Mouse (Mus musculus) CH12.LX (cell line): ENCODE results near the gene Olfr643.

ENCODE experiments used
- CTCF ChIP-seq, 2 experiments: IDR thresholded peaks in 1 of 2; conservative IDR thresholded peaks in 1 of 2; 2 replicates each; pipeline ENCODE4 v1.5.1; 2011 to 2012; ENCODE audit warnings: low read depth in 2 of 2, low read length in 2 of 2, improper control_type of control experiment in 1 of 2, inconsistent platforms in 1 of 2, mild to moderate bottlenecking in 1 of 2, moderate library complexity in 1 of 2
- MAX ChIP-seq: IDR thresholded peaks from 2 replicates; pipeline ENCODE4 v1.6.1; 2011; ENCODE audit warnings: low read length, improper control_type of control experiment
- POLR2AphosphoS2 ChIP-seq: IDR thresholded peaks from 2 replicates; pipeline ENCODE4 v1.6.1; 2011; ENCODE audit warnings: low read depth, low read length, improper control_type of control experiment
- SIN3A ChIP-seq: IDR thresholded peaks from 2 replicates; pipeline ENCODE4 v1.6.1; 2012; ENCODE audit warnings: low read length, improper control_type of control experiment, inconsistent platforms
- SMC3 ChIP-seq: IDR thresholded peaks from 2 replicates; pipeline ENCODE4 v1.6.1; 2011; ENCODE audit warnings: low read depth, low read length, improper control_type of control experiment
- TBP ChIP-seq: conservative IDR thresholded peaks from 2 replicates; pipeline ENCODE4 v1.6.1; 2011; ENCODE audit warnings: low read depth, low read length, improper control_type of control experiment
- USF2 ChIP-seq: conservative IDR thresholded peaks from 2 replicates; pipeline ENCODE4 v1.6.1; 2011; ENCODE audit warnings: low read depth, low read length, improper control_type of control experiment

- no peak for TF ChIP-seq CTCF (conservative IDR thresholded peaks at IDR 0.05 in 1 of 2, IDR thresholded peaks at IDR 0.05 in 1 of 2; ENCODE audit: low read depth in 2 of 2, low read length in 2 of 2)
- TF ChIP-seq SIN3A = no peak
- no peak for TF ChIP-seq MAX
- TF ChIP-seq POLR2AphosphoS2 = no peak
- no peak for TF ChIP-seq USF2
- no peak for TF ChIP-seq SMC3
- no peak for TF ChIP-seq TBP
These were observed 6.0 kb upstream of the Olfr643 start, which contains the start of gene Ubqln3 for GRCm38 (mm10) chr7:104143179-104143578.
